Mouse (Mus musculus) megakaryocyte progenitor cell, adult 5-6 weeks (primary cell): Measurements from ENCODE around the gene Prr36. TPM values are rescaled to one million over a fixed set of nuclear protein-coding genes. Genes with fewer than 3 reads are reported as not detected.

Source experiments
- total RNA-seq, 2 experiments: library from RNA; stranded (forward) in 1 of 2; stranded (reverse) in 1 of 2; fragments of 157-497, 149-512 nt in 1 of 2; fragments of 200-1000 nt in 1 of 2; gene quantifications; 2 replicates each; pipeline versions ENCODE4 v1.2.3 to v1.2.4; 2015 to 2017

Prr36 gene
- total RNA-seq, 2 experiments from 2014 or later = 0.04 to 0.32 TPM

Other genes with a start within 250 kb of the Prr36 start
- gene Cd209f, start 111.6 kb downstream of the Prr36 start, total RNA-seq (2015) = not detected in 2 replicates
- gene Cd209f, start 111.6 kb downstream of the Prr36 start, total RNA-seq (2017) = 0.30 TPM in 1 of 2 replicates, not detected in the other
- gene Cd209g, start 83.4 kb downstream of the Prr36 start, total RNA-seq (2015) = 0.22 TPM in 1 of 2 replicates, not detected in the other
- gene Cd209g, start 83.4 kb downstream of the Prr36 start, total RNA-seq (2017) = not detected in 2 replicates
- 3.3 and 3.5 TPM in 2 replicates for gene Evi5l, start 50.9 kb downstream of the Prr36 start, total RNA-seq (2015)
- gene Evi5l, start 50.9 kb downstream of the Prr36 start, total RNA-seq (2017) = 6.2 and 7.5 TPM in 2 replicates
- gene Lrrc8e, start 9.4 kb upstream of the Prr36 start, total RNA-seq (2015) = not detected in 2 replicates
- gene Lrrc8e, start 9.4 kb upstream of the Prr36 start, total RNA-seq (2017) = not detected in 2 replicates
- gene Map2k7, start 21.3 kb upstream of the Prr36 start, total RNA-seq (2015) = 29.7 and 34.2 TPM in 2 replicates
- 29.2 and 29.4 TPM in 2 replicates for gene Map2k7, start 21.3 kb upstream of the Prr36 start, total RNA-seq (2017)
- 1.2 and 2.6 TPM in 2 replicates for gene Gm49320, start 21.4 kb upstream of the Prr36 start, total RNA-seq (2015)
- not detected in 2 replicates for gene Gm49320, start 21.4 kb upstream of the Prr36 start, total RNA-seq (2017)
- gene Tgfbr3l, start 30.8 kb upstream of the Prr36 start, total RNA-seq (2015) = 2.5 and 3.9 TPM in 2 replicates
- 2.3 and 2.8 TPM in 2 replicates for gene Tgfbr3l, start 30.8 kb upstream of the Prr36 start, total RNA-seq (2017)
- 18.3 and 22.3 TPM in 2 replicates for gene Snapc2, start 35.6 kb upstream of the Prr36 start, total RNA-seq (2015)
- gene Snapc2, start 35.6 kb upstream of the Prr36 start, total RNA-seq (2017) = 8.4 and 12.0 TPM in 2 replicates
- gene Ctxn1, start 41.8 kb upstream of the Prr36 start, total RNA-seq (2015) = 2.8 and 4.2 TPM in 2 replicates
- gene Ctxn1, start 41.8 kb upstream of the Prr36 start, total RNA-seq (2017) = 0.81 TPM in 1 of 2 replicates, not detected in the other
- 65.6 and 89.1 TPM in 2 replicates for gene Timm44, start 58.5 kb upstream of the Prr36 start, total RNA-seq (2015)
- gene Timm44, start 58.5 kb upstream of the Prr36 start, total RNA-seq (2017) = 128 and 146 TPM in 2 replicates
- 20.5 and 20.6 TPM in 2 replicates for gene Ccl25, start 107.8 kb upstream of the Prr36 start, total RNA-seq (2015)
- gene Ccl25, start 107.8 kb upstream of the Prr36 start, total RNA-seq (2017) = 4.6 and 13.4 TPM in 2 replicates
- 134 and 150 TPM in 2 replicates for gene Elavl1, start 108.0 kb upstream of the Prr36 start, total RNA-seq (2015)
- 74.7 and 80.8 TPM in 2 replicates for gene Elavl1, start 108.0 kb upstream of the Prr36 start, total RNA-seq (2017)